Mouse (Mus musculus) bone marrow macrophage, adult 2 months (primary cell): Measurements from ENCODE around the gene Capn10.

Source experiments
- CTCF ChIP-seq: IDR thresholded peaks from 2 replicates; pipeline ENCODE4 v1.5.1; 2012; ENCODE audit warnings: low read depth, mild to moderate bottlenecking, low read length, moderate library complexity
- POLR2A ChIP-seq: IDR thresholded peaks from 2 replicates; pipeline ENCODE4 v1.6.1; 2012; ENCODE audit warnings: mild to moderate bottlenecking, low read depth, low read length, borderline replicate concordance

GRCm38 (mm10) chr1:92949426-92949825 lies 15.2 kb downstream of the Capn10 start:
- TF ChIP-seq CTCF: no peak
- no peak for TF ChIP-seq POLR2A
